24 mouse cellular contexts compared by ENCODE assay signal in genomic region chr9:100525225-100525624, GRCm38 (mm10). TPM values are rescaled to one million over a fixed set of nuclear protein-coding genes. Genes with fewer than 3 reads are reported as not detected.
DNase-seq lines count a peak whose midpoint lies in the region; ATAC-seq and TF ChIP-seq lines count a peak whose summit lies in the region.
"Had no signal": no experiment of that assay in that cellular context is flagged by ENCODE, and none has a peak within 500 bp of the region (broad histone marks: within the 10 kb centered on the region; RNA-seq: fewer than 3 reads in every experiment).

No protein-coding gene starts in this region.

- intact Hi-C loops in heart, postnatal 10 days (cut with DNase I), result no loop called here

- peak; percentile 45 for ATAC-seq in G1E (ENCODE audit: extremely low read depth, insufficient number of reproducible peaks, low FRiP score, poor library complexity, severe bottlenecking)
- ATAC-seq in granulocyte monocyte progenitor cell, adult 5-6 weeks (replicated peaks; ENCODE audit: poor library complexity, severe bottlenecking), result peak; percentile 60
- peak; percentile 31; the same call in 1 of the 2 replicates for ATAC-seq in megakaryocyte, adult 5-6 weeks (ENCODE audit: poor library complexity, severe bottlenecking)
- ATAC-seq: activated CD4-positive, CD25-positive, alpha-beta regulatory T cell, adult 4 months; CD4-positive, CD25-positive, alpha-beta regulatory T cell, adult 4 months; Patski had no signal

- no peaks in the 10 kb centered on the region for H3K9me3 ChIP-seq in G1E (replicated peaks)
- no peaks in the 10 kb centered on the region for H3K9me3 ChIP-seq in MEL (replicated peaks; ENCODE audit: insufficient read depth, low read length)

- DNase-seq in G1E (ENCODE audit: low spot score), result peak; percentile 23
- peak; percentile 68 for DNase-seq in MEL (ENCODE audit: low read depth, low spot score)
- DNase-seq in urinary bladder, postnatal 14 days (ENCODE audit: low spot score), result no peak
- no peak for DNase-seq in heart, postnatal 10 days
- no peak for DNase-seq in cerebellum, postnatal 4 days (ENCODE audit: low spot score in 2 of 2)
- no peak for DNase-seq in right cerebral cortex, postnatal 10 days (ENCODE audit: low spot score in 2 of 2)
- DNase-seq: adrenal gland, adult 2 months; adrenal gland, adult 8-10 months; adrenal gland, postnatal 10 days; adrenal gland, postnatal 14 days; adrenal gland, postnatal 25 days; adrenal gland, postnatal 36 days; B cell, adult 2 months; cerebellum, adult 11 months; cerebellum, adult 11-12 months; cerebellum, adult 18-20 months; cerebellum, adult 2 months had no signal

- no peak overlapping the region for H3K27ac ChIP-seq in MEL (ENCODE audit: control insufficient read depth, low read depth, low read length)

- H3K27me3 ChIP-seq in G1E (ENCODE audit: insufficient read depth, low read length) (no peaks in the 10 kb centered on the region), MEL (ENCODE audit: control insufficient read depth in 1 of 2, insufficient read depth in 2 of 2, low read length in 2 of 2) (no peaks in the 10 kb centered on the region)
- H3K27me3 ChIP-seq: CH12.LX, Patski had no signal

- TF ChIP-seq POLR2A in MEL (IDR thresholded peaks at IDR 0.05; ENCODE audit: control insufficient read depth in 1 of 2, insufficient read depth in 1 of 2, low read depth in 1 of 2, low read length in 2 of 2, poor library complexity in 1 of 2), result no peak

- H3K4me1 ChIP-seq in G1E (ENCODE audit: insufficient read depth, low read depth, low read length) (peaks cover 52% of the 10 kb centered on the region), MEL (ENCODE audit: control insufficient read depth in 1 of 2, insufficient read depth in 2 of 2, low read length in 2 of 2) (peaks cover 18 to 25% of the 10 kb centered on the region in 2 experiments)

- no peak overlapping the region for H3K9ac ChIP-seq in MEL (ENCODE audit: control insufficient read depth, low read depth, low read length, poor library complexity, severe bottlenecking)

- H3K36me3 ChIP-seq in G1E (replicated peaks) (peaks cover 10% of the 10 kb centered on the region), MEL (ENCODE audit: control insufficient read depth in 1 of 2, insufficient read depth in 2 of 2, low read length in 2 of 2) (peaks cover 0 to 49% of the 10 kb centered on the region in 2 experiments; a peak in 2 of 4 replicates)

- H3K4me3 ChIP-seq in G1E (ENCODE audit: low read depth, low read length) (no peak overlapping the region), MEL (ENCODE audit: control insufficient read depth in 1 of 2, insufficient read depth in 1 of 2, low read depth in 2 of 2, low read length in 2 of 2) (no peak overlapping the region)

- TF ChIP-seq EP300 in MEL (IDR thresholded peaks at IDR 0.05; ENCODE audit: low read depth in 1 of 2, low read length in 2 of 2), result peak; percentile 56 to 81; a peak in 3 of 4 replicates

- TF ChIP-seq CTCF in G1E (IDR thresholded peaks at IDR 0.05; ENCODE audit: low read depth, low read length) (no peak), MEL (IDR thresholded peaks at IDR 0.05 in 2 of 3, conservative IDR thresholded peaks at IDR 0.05 in 1 of 3; ENCODE audit: control insufficient read depth in 1 of 3, insufficient read depth in 1 of 3, low read depth in 2 of 3, low read length in 3 of 3, poor library complexity in 1 of 3, severe bottlenecking in 1 of 3) (no peak)

- peaks cover 48% of the 10 kb centered on the region for H3K79me2 ChIP-seq in MEL (ENCODE audit: control insufficient read depth, insufficient read depth, low read length, poor library complexity)

- no peak for TF ChIP-seq RAD21 in MEL (IDR thresholded peaks at IDR 0.05; ENCODE audit: low read depth, low read length)

TF ChIP-seq in MEL, 35 proteins besides CTCF, POLR2A, EP300 and RAD21:
- TF ChIP-seq TAL1 (IDR thresholded peaks at IDR 0.05; ENCODE audit: low read length), result 0 out of 2 replicates have a peak, but pooled peaks have one; percentile 13
- TF ChIP-seq RCOR1 (IDR thresholded peaks at IDR 0.05; ENCODE audit: low read depth, low read length), result peak; percentile 81
- peak; percentile 66 for TF ChIP-seq GATA1 (IDR thresholded peaks at IDR 0.05; ENCODE audit: low read depth, low read length)
- peak; percentile 40; the same call in 1 of the 2 replicates for TF ChIP-seq ETS1 (IDR thresholded peaks at IDR 0.05; ENCODE audit: low read depth, low read length)
- TF ChIP-seq TCF12 (IDR thresholded peaks at IDR 0.05; ENCODE audit: low read depth, low read length), result peak; percentile 28; the same call in 1 of the 2 replicates
- TF ChIP-seq CHD1 (IDR thresholded peaks at IDR 0.05; ENCODE audit: low read depth, low read length), result no peak

RNA-seq across cellular contexts. Expression of gene Nck1, which starts 20.7 kb away (rescaled TPM):
- 40.0 and 41.2 TPM in 2 replicates for total RNA-seq in G1E (2014; fragmentation: Nextera tagmentation)
- 44.0 and 64.9 TPM in 2 replicates for total RNA-seq in G1E (2017)
- polyA plus RNA-seq in G1E (2012), result 2.9 and 3.4 TPM in 2 replicates
- 20.8 and 21.8 TPM in 2 replicates for total RNA-seq in MEL (2012; rRNA removed)
- 10 to 100 TPM in 1 of 2 experiments, not detected in 1; 24.3 TPM for polyA plus RNA-seq in MEL (2012; ENCODE audit: insufficient read depth in 1 of 2, insufficient read length in 2 of 2, low read depth in 1 of 2, low replicate concordance in 2 of 2, missing spikeins in 1 of 2)
- total RNA-seq in granulocyte monocyte progenitor cell, adult 5-6 weeks (2014; fragmentation: Nextera tagmentation), result 35.0 and 44.2 TPM in 2 replicates
- 35.5 and 61.4 TPM in 2 replicates for total RNA-seq in granulocyte monocyte progenitor cell, adult 5-6 weeks (2017)
- total RNA-seq in megakaryocyte, adult 5-6 weeks (2015), result 47.5 and 61.0 TPM in 2 replicates
- 61.3 and 69.6 TPM in 2 replicates for total RNA-seq in megakaryocyte, adult 5-6 weeks (2017)
- 10 to 100 TPM; 56.7 to 65.8 TPM for total RNA-seq in heart, postnatal 10 days (2021)

RNA-seq across cellular contexts. Expression of gene Il20rb, which starts 38.6 kb away (rescaled TPM):
- total RNA-seq in G1E (2014; fragmentation: Nextera tagmentation), result 1.1 and 1.2 TPM in 2 replicates
- 0.71 and 0.93 TPM in 2 replicates for total RNA-seq in G1E (2017)
- polyA plus RNA-seq in G1E (2012), result 0.20 and 0.22 TPM in 2 replicates
- 0.50 and 0.65 TPM in 2 replicates for total RNA-seq in MEL (2012; rRNA removed)
- 1 to 10 TPM in 1 of 2 experiments, not detected in 1; 1.9 TPM for polyA plus RNA-seq in MEL (2012; ENCODE audit: insufficient read depth in 1 of 2, insufficient read length in 2 of 2, low read depth in 1 of 2, low replicate concordance in 2 of 2, missing spikeins in 1 of 2)
- total RNA-seq in granulocyte monocyte progenitor cell, adult 5-6 weeks (2014; fragmentation: Nextera tagmentation), result 0.84 and 4.0 TPM in 2 replicates
- 0.13 and 2.0 TPM in 2 replicates for total RNA-seq in granulocyte monocyte progenitor cell, adult 5-6 weeks (2017)
- total RNA-seq in megakaryocyte, adult 5-6 weeks (2015), result 0.91 and 1.4 TPM in 2 replicates
- 1.6 TPM in 2 replicates for total RNA-seq in megakaryocyte, adult 5-6 weeks (2017)
- 1 to 10 TPM; 2.2 to 4.4 TPM for total RNA-seq in heart, postnatal 10 days (2021)

RNA-seq across cellular contexts. Expression of gene Slc35g2, which starts 45.7 kb away (rescaled TPM):
- total RNA-seq in G1E (2014; fragmentation: Nextera tagmentation), result not detected in 2 replicates
- total RNA-seq in G1E (2017), result 0.05 and 0.12 TPM in 2 replicates
- not detected in 2 replicates for polyA plus RNA-seq in G1E (2012)
- total RNA-seq in MEL (2012; rRNA removed), result not detected in 2 replicates
- under 1 TPM in 1 of 2 experiments, not detected in 1; 0.49 TPM for polyA plus RNA-seq in MEL (2012; ENCODE audit: insufficient read depth in 1 of 2, insufficient read length in 2 of 2, low read depth in 1 of 2, low replicate concordance in 2 of 2, missing spikeins in 1 of 2)
- not detected in 2 replicates for total RNA-seq in granulocyte monocyte progenitor cell, adult 5-6 weeks (2014; fragmentation: Nextera tagmentation)
- total RNA-seq in granulocyte monocyte progenitor cell, adult 5-6 weeks (2017), result 4.1 TPM in 1 of 2 replicates, not detected in the other
- total RNA-seq in megakaryocyte, adult 5-6 weeks (2015), result not detected in 2 replicates
- not detected in 2 replicates for total RNA-seq in megakaryocyte, adult 5-6 weeks (2017)
- total RNA-seq in heart, postnatal 10 days (2021), result 1 to 10 TPM; 6.5 to 7.1 TPM
- total RNA-seq: CH12.LX had no signal
- polyA plus RNA-seq: C2C12 had no signal

Comparison
In these comparisons a context has a peak if more than half of its experiments do, and no peak if none do; other contexts are left out.
1. DNase-seq: peak in G1E (single experiment) and MEL (single experiment); none in urinary bladder, postnatal 14 days (single experiment), heart, postnatal 10 days (0 of 2), cerebellum, postnatal 4 days (0 of 2) and right cerebral cortex, postnatal 10 days (0 of 2).
2. Peak in every context shown above with its lines, with median percentiles within 50 percentile points of each other: ATAC-seq.